Mouse (Mus musculus): ENCODE data around the gene Rslcan18. TPM values are rescaled to one million over a fixed set of nuclear protein-coding genes. Genes with fewer than 3 reads are reported as not detected.

The Rslcan18 gene
- total RNA-seq, 1 experiment: 0.89 TPM

DNA sequence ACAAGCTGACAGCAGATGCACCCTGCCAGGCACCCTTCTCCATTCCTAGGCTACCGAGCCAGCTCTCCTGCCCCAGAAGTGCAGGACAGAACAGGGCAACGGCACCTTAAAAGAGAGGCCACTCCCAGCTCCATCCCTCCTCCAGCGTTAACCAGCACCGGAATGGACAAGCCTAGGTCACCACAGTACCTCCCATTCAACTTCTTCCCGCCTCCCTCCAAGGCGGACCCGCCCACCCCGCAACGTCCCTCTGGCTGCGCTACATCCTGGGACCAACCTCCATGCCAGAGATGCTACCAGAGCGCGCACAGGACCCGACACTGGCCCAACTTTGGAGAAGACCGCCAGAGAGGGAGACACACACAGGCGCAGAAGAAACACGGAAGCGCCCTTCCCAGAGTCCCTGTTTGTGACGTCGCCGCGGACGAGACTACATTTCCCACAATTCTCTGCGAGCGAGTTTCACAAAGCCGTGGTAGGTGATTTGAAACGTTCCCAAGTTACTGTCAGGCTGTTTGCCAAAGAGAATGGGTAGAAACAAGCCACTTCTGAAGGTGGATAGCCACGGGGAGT lies 55.2 kb downstream of the Rslcan18 start, which contains the start of gene Zfp712:
Gene Zfp712 (minus strand): TSS at position 385 of the 573 bp plus-strand sequence.
- Histone ChIP-seq H3K27ac (ENCODE audit: insufficient read depth, low read depth, low read length, poor library complexity, severe bottlenecking) (peak within 1 kb of the TSS; percentile 71), H3K36me3 (ENCODE audit: control insufficient read depth, insufficient read depth, low read length, poor library complexity, severe bottlenecking) (no peaks in the 10 kb centered on the region), H3K4me3 (ENCODE audit: insufficient read depth in 1 of 2, low read depth in 1 of 2, low read length in 2 of 2, poor library complexity in 1 of 2, severe bottlenecking in 1 of 2) (peak within 1 kb of the TSS; percentile 75 to 79), H3K9me3 (ENCODE audit: control insufficient read depth, insufficient read depth, low read depth, low read length) (no peaks in the 10 kb centered on the region), H3K9ac (ENCODE audit: insufficient read depth, low read depth, low read length, poor library complexity, severe bottlenecking) (peak within 1 kb of the TSS; percentile 60), H3K4me1 (ENCODE audit: control insufficient read depth in 2 of 2, insufficient read depth in 2 of 2, low read length in 2 of 2, poor library complexity in 1 of 2) (peaks cover 0 to 1% of the 10 kb centered on the region in 2 experiments; a peak in 1 of 4 replicates)
- in situ Hi-C loops (cut with MboI; ENCODE audit: low sequenced_read_pairs in 2 of 2, unreplicated experiment in 2 of 2): no loop called here
- peak; percentile 95 for DNase-seq (ENCODE audit: low read depth, low spot score)
- no peak for TF ChIP-seq ZNF384 (IDR thresholded peaks at IDR 0.05; ENCODE audit: low read depth, low read length)
- peak; percentile 92 for TF ChIP-seq HCFC1 (IDR thresholded peaks at IDR 0.05; ENCODE audit: borderline replicate concordance, insufficient read depth, low read length)

- no peak for DNase-seq (ENCODE audit: low read depth, low spot score)
- TF ChIP-seq ZC3H11A (IDR thresholded peaks at IDR 0.05; ENCODE audit: borderline replicate concordance, low read depth, low read length) (no peak), MAFK (IDR thresholded peaks at IDR 0.05; ENCODE audit: insufficient read depth, low read depth, low read length) (no peak), CHD2 (IDR thresholded peaks at IDR 0.05; ENCODE audit: low read depth, low read length) (no peak), ZNF384 (IDR thresholded peaks at IDR 0.05; ENCODE audit: low read depth, low read length) (no peak), HCFC1 (IDR thresholded peaks at IDR 0.05; ENCODE audit: borderline replicate concordance, insufficient read depth, low read length) (no peak)
- peak overlapping the region; percentile 60 for H3K9ac ChIP-seq (ENCODE audit: insufficient read depth, low read depth, low read length, poor library complexity, severe bottlenecking)
- H3K27ac ChIP-seq (ENCODE audit: insufficient read depth, low read depth, low read length, poor library complexity, severe bottlenecking): peak overlapping the region; percentile 71; the same call in 1 of the 2 replicates
- in situ Hi-C loops (cut with MboI; ENCODE audit: low sequenced_read_pairs in 2 of 2, unreplicated experiment in 2 of 2): no loop called here
- H3K9me3 ChIP-seq (ENCODE audit: control insufficient read depth, insufficient read depth, low read depth, low read length): no peaks in the 10 kb centered on the region
- H3K4me1 ChIP-seq (ENCODE audit: control insufficient read depth in 2 of 2, insufficient read depth in 2 of 2, low read length in 2 of 2, poor library complexity in 1 of 2): peaks cover 0 to 1% of the 10 kb centered on the region in 2 experiments; a peak in 1 of 4 replicates
- H3K4me3 ChIP-seq (ENCODE audit: insufficient read depth in 1 of 2, low read depth in 1 of 2, low read length in 2 of 2, poor library complexity in 1 of 2, severe bottlenecking in 1 of 2): peak overlapping the region; percentile 75 to 79
- H3K36me3 ChIP-seq (ENCODE audit: control insufficient read depth, insufficient read depth, low read length, poor library complexity, severe bottlenecking): no peaks in the 10 kb centered on the region
These were observed 55.8 kb downstream of the Rslcan18 start for GRCm38 (mm10) chr13:67060161-67060785.

Other genes starting within 250 kb of the Rslcan18 start
- 0.32 and 0.36 TPM in 2 replicates for gene Gm10767, start 211.3 kb downstream of the Rslcan18 start, total RNA-seq (2012; rRNA removed)
- 0.54 and 0.63 TPM in 2 replicates for gene Zfp712, start 55.1 kb downstream of the Rslcan18 start, total RNA-seq (2012; rRNA removed)
- gene Zfp708, start 18.3 kb downstream of the Rslcan18 start, total RNA-seq (2012; rRNA removed): 0.49 and 0.58 TPM in 2 replicates
- 3.6 and 3.7 TPM in 2 replicates for gene Gm28557, start 7.7 kb downstream of the Rslcan18 start, total RNA-seq (2012; rRNA removed)
- gene Zfp759, start 5.4 kb upstream of the Rslcan18 start, total RNA-seq (2012; rRNA removed): 3.8 and 4.8 TPM in 2 replicates
- gene Rsl1, start 56.9 kb upstream of the Rslcan18 start, total RNA-seq (2012; rRNA removed): 2.9 and 3.5 TPM in 2 replicates
- 0.45 and 0.58 TPM in 2 replicates for gene Zfp455, start 78.2 kb upstream of the Rslcan18 start, total RNA-seq (2012; rRNA removed)
- 1.4 TPM in 2 replicates for gene Zfp458, start 162.2 kb upstream of the Rslcan18 start, total RNA-seq (2012; rRNA removed)
- 1.2 TPM in 2 replicates for gene Zfp457, start 190.2 kb upstream of the Rslcan18 start, total RNA-seq (2012; rRNA removed)
- 3.5 and 4.3 TPM in 2 replicates for gene Zfp595, start 216.3 kb upstream of the Rslcan18 start, total RNA-seq (2012; rRNA removed)
- gene Gm28044, start 244.3 kb upstream of the Rslcan18 start, total RNA-seq (2012; rRNA removed): not detected in 2 replicates
- 6.1 and 6.9 TPM in 2 replicates for gene Zfp953, start 244.3 kb upstream of the Rslcan18 start, total RNA-seq (2012; rRNA removed)

Measured in ES-E14 (cell line).